Mouse (Mus musculus): ENCODE measurements around the gene Fbxo48. TPM values are rescaled to one million over a fixed set of nuclear protein-coding genes. Genes with fewer than 3 reads are reported as not detected.
A peak's percentile ranks its signal among the peaks of the same experiment; 100 is the strongest.

The Fbxo48 gene
- 1 to 10 TPM; 3.4 to 4.4 TPM for total RNA-seq (2021)
- long read RNA-seq, experiment 1, result 0 reads
- long read RNA-seq, experiment 2, partial matches to known transcripts, result 0 of 1 reads
- long read RNA-seq, experiment 2, other reads (novel, unspliced or antisense), result 1 of 1 reads

DNA sequence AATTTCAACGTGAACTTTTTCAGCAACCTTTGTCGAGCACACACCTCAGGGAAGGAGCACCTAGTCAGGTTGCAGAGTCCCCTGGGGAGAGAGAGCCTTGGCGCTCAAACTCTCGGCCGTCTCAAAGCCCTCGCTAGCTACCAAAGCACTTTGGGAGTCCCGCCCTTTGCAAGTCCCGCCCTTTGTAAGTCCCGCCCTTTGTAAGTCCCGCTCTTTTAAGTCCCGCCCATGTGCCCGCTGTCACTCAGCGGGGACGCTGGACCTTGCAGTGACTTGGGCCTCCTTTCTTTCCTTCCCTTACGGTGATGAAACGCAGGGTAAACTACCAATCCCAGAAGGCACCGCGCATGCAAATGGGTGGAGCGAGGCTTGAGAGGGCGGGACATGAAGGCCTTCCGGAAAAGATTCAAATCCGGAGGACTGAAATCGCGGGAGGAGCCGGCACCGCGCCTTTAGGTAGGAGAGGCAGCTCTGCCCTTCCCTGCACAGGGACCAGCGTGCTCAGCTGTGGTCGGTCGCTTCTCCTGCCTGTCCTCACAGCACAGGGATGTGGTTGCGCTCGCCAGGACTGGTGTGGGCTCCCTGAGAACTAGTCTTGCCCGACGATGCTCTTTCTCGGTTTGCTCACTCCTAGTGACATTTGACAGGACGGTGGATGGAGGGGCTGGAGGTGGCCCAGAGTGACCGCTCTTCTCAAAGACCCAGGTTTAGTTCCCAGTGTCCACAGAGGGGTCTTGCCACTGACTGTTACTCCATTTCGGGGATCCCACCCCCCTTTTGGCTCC lies at the start of gene Fbxo48:
Gene Fbxo48 (plus strand): TSS at position 400 of the 785 bp plus-strand sequence.
- DNase-seq (ENCODE audit: low spot score in 2 of 2), result peak; percentile 59 to 87

DNA sequence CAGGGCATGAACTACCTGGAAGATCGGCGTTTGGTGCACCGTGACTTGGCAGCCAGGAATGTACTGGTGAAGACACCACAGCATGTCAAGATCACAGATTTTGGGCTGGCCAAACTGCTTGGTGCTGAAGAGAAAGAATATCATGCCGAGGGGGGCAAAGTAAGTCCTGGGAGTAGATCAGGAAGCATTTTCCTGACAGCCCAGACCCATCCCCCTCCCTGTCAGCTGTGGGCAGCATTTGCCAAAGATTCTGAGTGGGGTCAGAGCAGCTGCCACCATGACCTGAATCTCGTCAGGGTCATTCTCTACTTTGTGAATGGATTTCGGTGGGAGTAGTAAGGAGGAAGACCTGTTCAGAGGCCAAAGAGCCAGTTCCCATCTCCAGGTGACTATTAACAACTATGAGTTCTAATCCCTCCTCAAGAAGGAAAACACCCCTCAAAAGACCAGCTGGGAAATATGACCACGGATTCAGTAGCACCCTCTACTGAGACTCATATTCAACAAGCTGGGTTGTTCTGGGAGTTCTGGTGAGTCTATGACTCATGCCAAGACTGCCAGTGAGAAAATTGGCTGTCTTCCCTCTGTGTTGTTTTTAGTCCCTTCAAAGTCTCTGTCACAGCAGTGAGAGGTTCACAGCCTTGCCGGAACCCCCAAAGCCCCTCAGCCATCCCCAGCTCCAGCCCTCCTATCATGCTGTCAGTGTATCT lies 46.7 kb upstream of the Fbxo48 start:
- no peak for DNase-seq (ENCODE audit: low spot score in 2 of 2)

DNA sequence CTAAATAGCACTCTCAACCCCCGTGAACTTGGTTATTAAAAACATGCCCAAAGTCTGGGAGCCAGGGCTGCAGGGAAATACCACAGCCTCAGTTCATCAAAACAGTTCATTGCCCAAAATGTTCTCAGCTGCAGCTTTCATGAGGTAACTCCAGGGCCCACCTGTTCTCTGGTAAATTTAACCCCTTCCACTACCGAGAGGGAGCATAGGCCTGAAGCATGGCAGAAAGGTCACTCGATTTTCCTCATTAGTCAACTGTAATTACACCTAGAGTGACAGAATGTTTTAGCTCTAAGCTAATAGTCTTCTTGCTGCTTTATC lies 46.2 kb upstream of the Fbxo48 start:
- DNase-seq (ENCODE audit: low spot score in 2 of 2), result no peak

DNA sequence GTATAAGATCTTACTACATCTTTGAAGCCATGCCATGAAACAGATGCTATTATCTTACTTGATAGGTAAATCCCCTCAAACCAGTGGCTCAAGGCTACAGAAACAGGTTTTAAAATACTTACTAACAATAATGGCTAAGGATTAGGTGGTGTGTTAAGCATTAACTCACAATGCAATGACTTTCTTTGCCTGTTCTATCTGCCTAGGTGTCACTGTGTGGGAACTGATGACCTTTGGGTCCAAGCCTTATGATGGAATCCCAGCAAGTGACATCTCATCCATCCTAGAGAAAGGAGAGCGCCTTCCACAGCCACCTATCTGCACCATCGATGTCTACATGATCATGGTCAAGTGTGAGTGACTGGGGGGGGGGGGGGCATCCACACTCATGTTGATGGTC lies 44.6 kb upstream of the Fbxo48 start:
- DNase-seq (ENCODE audit: low spot score in 2 of 2), result no peak

DNA sequence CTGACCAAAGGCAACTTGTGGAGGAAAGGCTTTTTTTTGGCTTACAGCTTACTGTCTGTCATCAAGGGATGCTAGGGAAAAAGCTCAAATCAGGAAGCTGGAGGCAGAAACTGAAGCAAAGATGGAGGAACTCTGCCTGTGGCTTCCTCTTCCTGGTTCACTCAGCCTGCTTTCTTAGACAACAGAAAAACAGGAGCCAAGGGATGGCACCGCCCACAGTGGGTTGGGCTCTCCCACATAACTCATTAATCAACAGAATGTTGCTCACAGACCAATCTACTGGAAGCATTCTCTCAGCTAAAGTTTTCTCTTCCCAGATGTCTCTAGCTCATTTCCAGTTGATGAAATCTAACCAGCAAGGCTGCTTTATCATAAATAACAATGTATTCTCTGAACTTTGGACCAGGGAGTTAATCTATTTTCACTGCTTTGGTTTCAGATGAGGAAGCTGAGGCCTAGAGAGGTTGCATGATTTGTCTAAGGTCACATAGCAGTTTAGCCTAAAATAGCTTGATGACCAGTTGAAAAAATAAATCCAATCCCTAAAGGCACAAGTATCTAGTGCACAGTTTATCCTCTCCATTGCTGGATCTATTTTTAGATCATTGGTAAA lies 43.6 kb upstream of the Fbxo48 start:
- no peak for DNase-seq (ENCODE audit: low spot score in 2 of 2)

DNA sequence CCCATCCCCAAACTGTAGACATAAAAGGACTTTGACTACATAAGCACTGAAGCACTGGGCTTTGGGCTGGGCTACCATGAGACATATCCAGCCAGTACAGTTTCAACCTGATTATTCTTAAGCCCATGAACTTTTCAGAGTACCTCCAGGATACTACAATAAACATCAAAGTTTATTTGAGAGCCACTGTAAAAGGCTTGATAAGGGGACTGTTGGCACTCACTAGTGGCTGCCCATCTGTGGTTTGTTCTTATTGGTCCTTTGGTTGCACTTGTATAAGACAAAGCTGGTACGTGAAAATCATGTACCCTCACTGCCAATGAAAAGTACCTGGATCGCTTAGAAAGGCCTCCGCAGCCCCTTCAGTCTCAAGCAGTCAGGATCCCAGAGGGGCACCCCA lies 36.4 kb upstream of the Fbxo48 start:
- DNase-seq (ENCODE audit: low spot score in 2 of 2), result no peak

DNA sequence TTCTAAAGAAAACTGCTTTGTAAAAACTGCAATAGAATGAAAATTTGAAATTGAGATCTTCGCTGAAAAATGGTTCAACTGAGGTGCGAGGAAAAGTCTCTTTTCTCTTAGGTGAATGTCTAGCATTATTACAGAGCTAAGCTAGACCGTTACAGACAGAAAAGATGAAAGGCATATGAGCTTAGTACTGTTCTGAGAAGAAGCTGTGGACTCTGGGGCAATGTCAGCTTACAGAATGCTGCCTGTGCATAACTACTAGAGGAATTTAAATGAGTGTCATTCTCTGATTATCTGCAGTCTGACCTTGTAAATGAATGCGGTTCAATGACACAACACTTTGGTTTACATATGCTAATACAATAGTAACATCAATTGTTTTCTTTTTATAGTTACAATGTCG lies 35.3 kb upstream of the Fbxo48 start:
- no peak for DNase-seq (ENCODE audit: low spot score in 2 of 2)

DNA sequence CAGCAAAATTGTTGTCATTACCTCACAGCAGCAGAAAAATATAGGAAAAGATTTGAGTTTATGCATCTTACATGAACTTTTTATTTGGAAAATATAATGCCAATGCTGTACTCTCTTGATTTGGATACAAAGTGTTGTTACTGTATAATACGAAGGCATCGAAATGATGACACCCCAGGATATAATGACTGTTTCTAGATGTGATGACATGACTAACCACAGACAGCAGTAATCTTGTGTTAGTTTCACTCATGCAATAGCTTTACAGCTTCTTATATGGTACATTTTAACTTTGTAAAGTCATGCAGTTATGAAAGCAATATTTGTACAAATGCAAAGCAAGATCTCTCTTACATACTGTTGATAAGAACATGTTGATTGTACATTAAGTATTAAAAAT lies 33.7 kb upstream of the Fbxo48 start:
- no peak for DNase-seq (ENCODE audit: low spot score in 2 of 2)

DNA sequence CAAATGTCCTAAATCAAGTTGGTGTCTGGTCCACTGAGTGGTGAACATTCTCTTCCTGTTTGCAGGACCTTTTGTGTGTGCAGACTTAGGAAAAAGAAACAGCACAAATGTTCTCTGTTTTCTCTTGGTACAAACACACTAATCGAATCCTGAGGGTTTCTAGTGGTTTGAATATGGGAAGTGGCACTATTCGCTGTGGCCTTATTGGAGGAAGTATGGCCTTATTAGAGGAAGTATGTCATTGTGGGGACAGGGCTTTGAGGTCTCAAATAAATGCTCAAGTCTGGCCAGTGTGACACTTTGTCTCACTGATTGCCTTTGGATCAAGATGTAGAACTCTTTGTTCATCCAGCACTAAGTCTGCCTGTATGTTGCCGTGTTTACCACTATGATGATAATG lies 19.0 kb upstream of the Fbxo48 start:
- no peak for DNase-seq (ENCODE audit: low spot score in 2 of 2)

DNA sequence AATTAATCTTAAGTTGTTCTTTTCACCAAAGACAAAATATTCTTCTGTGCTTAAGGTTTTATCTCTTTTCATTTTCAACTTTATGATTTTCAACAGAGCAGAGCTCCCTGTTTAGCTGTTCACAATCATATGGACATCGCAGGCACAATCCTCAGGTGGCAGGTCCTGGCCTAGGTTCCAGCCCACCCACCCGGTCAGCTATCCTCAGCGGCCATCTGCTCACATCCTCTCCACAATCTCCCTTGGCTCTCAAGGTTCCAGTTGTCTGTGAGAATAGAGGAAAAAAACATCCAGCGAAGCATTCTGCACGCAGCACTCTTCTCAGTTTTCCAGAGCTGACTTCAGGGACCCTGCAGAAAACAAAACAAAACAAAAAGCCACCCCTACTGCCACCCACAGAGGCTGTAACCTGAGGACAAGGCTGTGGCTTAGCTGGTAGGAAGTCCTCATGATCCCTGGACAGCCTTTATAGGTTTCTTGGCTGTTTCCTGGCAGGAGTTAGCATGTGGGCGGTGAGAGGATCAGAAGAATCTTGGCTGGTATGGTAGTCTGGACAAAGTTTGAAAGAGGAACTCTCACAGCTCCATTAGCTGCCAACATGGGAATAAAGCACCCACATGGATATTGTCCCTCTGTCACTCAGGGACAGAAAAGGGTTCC lies 15.5 kb upstream of the Fbxo48 start:
- DNase-seq (ENCODE audit: low spot score in 2 of 2), result no peak

DNA sequence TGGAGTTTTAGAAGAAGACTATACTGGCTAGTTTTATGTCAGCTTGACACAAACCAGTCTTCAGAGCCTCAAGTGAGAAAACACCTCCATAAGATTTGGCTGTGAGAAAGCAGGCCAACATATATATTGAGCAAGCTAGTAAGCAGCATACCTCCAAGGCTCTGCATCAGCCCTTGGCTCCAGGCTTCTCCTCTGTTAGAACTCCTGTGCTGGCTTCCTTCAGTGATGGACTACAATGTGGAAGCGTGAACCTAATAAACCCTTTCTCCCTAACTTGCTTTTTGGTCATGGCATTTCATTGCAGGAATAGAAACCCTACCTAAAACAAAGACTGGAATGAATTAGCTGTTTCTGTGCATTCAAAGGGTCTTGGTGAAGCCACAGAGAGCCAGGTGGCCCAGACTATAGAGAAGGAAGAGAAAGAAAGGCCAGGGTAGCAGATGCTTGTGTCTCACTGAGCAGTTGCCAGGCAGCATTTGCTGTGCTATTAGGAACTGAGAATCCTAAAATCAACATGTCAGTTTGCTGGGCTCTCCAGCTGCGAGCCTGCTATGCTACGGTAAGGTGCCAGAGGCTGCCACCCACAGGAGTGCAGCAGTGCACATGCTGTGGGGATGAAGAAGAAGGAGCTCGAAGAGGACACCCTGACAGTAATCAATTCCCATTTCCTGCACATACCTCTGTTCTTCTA lies 9.9 kb upstream of the Fbxo48 start:
- no peak for DNase-seq (ENCODE audit: low spot score in 2 of 2)

DNA sequence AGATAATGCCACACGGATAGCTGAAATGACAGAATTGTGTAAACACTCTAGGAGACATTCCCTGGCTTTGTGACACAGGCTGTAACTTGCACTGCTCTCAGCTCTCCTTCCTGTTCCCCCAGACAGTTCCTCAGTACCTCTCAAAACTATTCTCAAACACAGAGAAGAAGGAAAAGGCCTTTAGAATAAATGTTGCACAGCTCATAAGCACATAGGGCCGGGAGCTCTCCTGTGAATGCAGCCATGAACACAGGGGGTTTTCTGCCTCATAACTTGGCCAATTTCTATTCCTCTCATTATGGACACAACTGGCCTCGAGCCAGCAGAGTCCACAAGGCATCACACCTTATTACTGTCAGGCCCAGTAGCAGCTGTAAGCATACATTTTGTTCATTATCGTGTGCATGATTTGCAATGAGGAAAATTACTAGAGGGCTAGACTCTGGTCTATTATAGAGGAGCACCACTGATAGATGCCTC lies 9.2 kb upstream of the Fbxo48 start:
- no peak for DNase-seq (ENCODE audit: low spot score in 2 of 2)

DNA sequence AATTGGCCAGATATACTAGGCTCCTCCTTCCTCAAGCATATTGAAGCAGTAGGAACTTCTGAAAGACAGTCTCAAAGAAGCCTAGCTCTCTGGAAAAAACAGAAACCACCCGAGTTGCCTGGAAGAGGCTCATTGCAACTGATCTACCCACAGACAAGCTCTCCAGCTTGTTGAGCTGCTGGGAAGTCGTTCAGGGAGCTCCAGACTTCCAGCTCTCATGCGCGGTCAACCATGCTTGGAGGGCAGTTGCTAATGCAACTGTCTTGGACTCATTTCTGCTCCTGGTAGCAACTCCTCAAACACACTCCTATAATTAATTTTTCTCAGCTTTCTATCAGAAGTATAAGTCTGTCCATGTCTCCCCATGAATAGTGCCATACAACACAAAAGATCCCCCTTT lies 8.2 kb upstream of the Fbxo48 start:
- DNase-seq (ENCODE audit: low spot score in 2 of 2), result no peak

DNA sequence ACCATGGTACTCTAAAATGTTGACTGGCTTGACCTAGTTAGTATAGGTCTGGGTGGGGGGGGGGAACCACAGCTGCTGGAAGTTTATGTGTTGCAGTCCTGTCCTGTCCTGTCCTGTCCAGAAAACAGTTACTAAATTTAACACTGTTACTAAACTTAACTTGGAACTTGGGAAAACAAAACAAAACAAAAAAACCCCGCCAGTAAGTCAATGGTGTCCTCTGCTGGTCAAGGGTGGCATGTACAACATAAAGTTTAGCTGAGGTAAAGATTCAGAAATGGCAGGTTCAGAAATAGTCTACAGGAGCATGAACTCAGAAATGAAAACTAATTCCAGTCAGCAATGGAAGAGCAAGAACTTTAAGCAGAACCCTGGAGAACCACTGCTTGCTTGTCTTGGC lies 2.4 kb upstream of the Fbxo48 start:
- DNase-seq (ENCODE audit: low spot score in 2 of 2), result no peak

DNA sequence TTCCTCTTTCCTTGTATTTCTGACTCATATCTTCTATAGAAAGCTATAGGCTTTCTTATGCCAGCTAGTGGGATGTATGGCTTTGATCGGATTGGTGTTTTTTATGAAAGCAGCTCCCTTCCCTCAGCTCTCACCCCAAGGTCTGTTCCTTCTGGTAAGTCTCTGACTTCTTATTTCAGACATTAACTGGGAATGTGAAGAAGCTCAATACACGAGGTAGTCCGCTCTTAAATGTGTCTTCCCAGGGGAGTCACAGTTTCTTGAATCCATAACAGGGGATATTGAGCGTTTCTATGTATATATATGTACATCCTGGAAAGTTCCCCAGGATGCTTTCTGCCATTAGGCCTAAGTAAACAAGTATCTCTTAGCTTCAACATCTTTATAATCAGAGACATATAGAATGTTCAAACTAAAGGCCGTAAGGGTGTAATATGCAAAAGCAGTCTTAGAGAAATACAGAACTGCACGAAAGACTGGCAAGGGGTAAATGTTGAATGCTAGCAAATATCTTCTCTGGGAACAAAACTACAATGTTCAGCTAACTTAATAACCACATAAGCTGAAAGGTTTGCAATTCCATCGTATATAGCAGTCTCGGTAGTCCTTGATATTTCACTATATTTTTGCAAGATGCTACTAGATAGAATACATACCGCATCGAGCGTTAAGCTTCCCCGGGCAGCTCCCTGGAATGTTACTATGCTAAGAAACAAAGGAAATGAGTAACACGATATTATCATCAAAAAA lies 774 bp upstream of the Fbxo48 start:
- no peak for DNase-seq (ENCODE audit: low spot score in 2 of 2)

DNA sequence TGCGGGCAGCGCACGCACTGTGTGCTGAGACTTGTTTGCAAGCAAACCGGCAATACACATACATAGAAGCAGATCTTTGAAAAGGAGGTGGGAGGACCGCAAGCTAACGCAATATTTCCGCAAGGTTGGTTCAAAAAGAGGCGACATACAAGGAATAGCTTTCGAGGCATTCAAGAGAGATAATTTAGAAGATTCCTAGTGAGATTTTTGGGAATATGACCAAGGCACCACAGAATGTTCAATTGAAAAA lies 511 bp downstream of the Fbxo48 start:
- no peak for DNase-seq (ENCODE audit: low spot score in 2 of 2)

DNA sequence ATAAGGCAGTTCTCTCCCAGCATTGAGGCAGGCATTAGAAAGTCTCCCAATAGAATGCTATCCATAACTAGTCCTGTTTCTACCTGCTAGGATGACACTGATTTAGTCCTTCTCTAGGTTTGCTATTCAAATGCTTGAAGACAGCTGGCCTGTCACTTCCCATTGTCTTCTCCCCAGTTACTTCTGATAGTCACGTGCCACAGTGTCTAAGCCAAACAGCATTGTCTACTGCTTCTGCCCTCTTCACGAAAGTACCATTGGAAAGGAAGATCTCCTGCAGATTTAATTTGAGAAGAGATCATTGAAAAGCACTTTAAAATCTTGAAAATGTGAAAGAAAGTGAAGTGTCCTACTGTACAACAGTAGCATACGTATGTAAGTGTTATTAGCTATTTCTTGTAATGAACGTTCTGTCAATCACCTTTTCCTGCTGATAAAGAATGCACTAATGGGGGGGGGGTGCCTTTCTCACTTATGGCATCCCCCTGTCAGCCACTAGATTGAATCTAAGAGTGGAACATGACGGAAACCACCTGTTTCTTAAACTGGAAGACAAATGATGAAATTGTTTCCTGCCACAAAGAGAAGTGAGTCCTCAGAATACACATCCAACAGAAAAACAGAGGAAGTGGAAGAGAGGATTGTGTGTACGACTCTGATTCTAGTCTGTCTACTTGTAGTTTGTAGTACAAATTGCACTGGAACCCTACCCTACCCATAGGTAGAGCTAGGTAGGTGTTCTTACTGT lies 5.1 kb downstream of the Fbxo48 start:
- DNase-seq (ENCODE audit: low spot score in 2 of 2), result no peak

DNA sequence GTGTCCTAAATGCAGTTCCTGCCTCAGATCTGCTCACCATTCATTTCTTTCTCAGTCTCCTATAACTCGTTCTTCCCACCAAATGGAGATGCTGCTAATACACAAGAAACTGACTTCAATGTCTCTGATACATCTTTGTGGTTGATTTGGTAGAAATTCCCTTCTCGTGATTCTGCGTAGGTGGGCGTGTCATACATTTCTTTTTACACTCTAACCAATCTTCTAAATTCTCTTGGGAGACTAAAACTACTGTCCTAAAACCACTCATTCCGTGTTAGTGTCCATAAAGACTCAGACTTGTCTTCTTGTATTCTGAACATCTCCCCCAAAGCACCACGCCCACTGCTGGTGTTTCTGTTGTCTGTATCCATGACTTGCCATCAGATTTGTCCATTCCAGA lies 5.9 kb downstream of the Fbxo48 start:
- DNase-seq (ENCODE audit: low spot score in 2 of 2), result no peak

DNA sequence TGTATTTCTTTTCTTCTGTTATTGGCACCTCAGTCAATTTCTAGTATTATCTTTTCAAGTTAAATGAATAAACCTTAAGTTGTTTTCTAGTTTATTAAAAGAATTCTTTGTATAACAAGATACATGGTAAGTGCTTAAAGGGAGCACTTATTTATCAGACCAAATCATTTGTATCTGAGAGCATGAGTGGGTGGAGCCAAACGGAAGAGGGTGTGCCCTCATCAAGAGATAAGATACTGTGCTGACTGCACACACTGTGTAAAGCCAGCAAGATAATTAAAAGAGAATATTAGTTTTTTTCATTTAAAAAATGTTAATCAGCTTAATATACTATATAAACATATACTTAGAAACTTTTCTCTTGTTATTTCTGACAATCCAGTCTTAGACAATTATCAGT lies 7.3 kb downstream of the Fbxo48 start:
- DNase-seq (ENCODE audit: low spot score in 2 of 2), result no peak

DNA sequence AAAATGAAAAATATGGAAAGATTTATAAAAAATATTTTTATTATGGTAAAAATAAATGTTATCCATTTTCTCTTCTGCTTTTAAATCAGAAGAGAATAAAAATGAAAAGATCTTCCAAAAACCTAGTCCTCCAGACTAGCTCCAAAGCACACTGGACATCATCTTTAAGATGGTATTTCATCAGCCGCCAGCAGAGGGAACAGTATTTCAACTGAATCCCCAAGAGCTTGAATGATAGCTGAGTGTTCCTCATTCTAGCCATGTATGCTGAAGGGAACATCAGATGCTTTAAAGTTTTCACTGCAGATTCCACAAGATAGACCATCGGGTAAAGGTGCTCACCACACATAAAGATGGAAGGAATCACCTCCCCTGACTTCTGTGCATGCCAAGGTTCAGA lies 16.6 kb downstream of the Fbxo48 start:
- no peak for DNase-seq (ENCODE audit: low spot score in 2 of 2)

All from adrenal gland, postnatal 4 days (tissue).